Mouse (Mus musculus): ENCODE results near the gene Tnf.
"Not testable (repeated sequence)": the region's sequence is repeated elsewhere in the genome, so short reads cannot be mapped to it uniquely, and the experiment has no call there.

Tnf gene

DNA sequence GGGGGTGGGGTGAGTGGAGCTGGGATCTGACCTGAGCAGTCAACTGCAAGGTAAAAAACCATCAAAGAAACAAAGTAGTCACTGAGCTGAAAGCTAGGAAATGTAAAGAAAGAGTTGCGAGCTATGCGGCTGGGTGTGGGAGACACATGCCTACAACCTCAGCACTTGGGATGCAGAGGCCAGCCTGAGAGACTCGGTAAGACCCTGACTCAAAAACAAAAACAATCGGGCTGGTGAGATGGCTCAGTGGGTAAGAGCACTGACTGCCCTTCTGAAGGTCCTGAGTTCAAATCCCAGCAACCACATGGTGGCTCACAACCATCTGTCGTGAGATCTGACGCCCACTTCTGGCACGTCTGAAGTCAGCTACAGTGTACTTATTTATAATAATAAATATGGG lies 32.3 kb upstream of the Tnf start:
- not testable (repeated sequence) for DNase-seq (ENCODE audit: low spot score)

DNA sequence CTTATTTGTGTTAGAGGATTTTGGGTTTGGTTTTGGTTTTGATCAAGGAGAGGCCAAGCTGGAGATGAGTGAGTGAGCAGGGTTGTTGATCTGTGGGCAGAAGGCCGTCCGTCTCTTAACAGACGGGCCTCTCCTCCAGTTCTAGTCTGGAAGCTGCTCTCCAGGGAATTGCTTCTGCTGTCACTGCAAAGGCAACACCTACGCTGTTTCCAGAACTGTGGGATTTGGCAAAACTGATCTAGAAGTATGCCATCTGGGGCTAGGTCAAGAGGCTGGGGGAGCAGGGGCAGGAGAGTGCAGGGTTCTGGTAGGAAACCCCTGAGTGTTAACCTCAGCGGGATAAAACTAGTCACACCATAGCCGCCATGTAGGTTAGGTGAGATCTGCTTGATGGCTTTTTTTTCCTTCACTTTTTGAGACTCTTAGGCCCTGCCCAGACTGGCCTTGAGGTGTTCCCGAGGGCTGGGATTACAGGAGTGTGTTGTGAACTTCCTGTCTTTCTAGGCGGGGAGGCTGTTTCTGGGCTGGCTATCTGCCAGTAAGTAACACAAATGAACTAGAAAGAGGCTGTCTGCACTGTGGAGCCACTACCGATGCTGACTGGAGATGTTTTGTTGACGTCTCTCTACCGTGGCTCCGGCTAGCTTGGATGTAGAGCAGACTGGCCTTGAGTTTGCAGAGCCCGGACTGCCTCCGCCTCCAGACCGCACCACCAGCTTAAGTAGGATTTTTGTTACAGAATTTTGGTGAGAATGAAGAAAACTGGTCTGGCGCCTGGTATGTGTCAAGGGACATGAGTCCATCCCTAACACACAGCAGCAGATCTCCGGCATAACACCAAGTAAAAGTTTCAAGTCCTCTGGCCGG lies 31.5 kb upstream of the Tnf start, which contains the start of gene Atp6v1g2:
Gene Atp6v1g2, plus strand, starts transcription at position 547 of the 867 bp plus-strand sequence.
- DNase-seq (ENCODE audit: low spot score): peak; percentile 53

DNA sequence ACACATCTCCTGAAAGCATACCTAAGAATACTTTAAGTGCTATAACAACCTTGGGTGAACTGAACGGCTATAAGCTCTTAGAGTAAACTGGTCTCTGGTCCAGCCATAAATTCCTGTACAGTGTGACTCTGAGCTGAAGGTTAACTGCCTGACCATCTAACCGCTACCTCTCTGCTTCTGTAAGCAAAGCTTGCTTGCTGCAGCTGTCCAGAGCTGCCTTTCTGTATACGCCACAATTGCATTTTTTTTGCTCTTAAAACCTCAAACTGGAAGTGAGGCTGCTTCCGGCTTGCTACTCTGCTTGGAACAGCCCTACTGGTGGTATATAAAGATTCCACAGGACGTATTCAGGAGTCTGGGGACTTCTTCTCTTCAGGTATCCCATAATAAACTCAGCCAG lies 30.9 kb upstream of the Tnf start:
- DNase-seq (ENCODE audit: low spot score): no peak

DNA sequence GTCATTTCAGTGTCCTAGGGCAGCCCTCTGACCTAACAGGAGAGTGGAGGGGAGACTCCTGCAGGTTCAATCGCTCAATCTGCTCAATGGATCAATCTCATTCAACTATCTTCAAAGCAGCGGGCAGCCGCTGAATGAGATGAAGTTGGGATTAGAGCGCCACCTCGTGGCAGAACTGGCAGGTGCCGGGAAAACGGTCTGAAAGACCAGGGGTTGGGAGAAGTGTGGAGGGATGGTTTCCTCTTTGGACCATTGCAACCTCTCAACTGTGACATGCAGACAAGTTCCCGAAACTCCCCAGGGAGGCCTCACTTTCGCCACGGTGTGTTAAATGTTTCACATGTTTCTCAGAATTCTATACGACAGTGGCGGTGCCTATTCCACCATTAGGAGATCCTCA lies 30.2 kb upstream of the Tnf start:
- no peak for DNase-seq (ENCODE audit: low spot score)

DNA sequence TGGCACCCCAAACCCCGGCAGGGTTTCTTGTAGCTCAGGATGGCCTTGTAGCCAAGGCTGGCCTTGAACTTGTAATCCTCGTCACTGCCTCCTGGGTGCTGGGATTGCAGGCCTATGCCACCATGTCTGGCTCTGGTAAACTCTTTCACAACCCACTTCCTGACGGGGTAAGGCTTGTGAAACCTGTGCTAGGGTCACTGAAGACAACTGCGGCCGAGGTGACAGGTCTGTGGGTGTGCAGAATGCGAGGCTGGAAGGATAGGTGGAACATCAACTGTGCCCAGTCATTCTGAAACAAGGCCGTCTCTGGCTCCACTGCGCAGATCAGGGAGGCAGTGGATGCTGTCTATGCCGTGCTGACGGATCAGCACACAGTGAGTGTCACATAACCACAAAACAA lies 29.2 kb upstream of the Tnf start:
- no peak for DNase-seq (ENCODE audit: low spot score)

DNA sequence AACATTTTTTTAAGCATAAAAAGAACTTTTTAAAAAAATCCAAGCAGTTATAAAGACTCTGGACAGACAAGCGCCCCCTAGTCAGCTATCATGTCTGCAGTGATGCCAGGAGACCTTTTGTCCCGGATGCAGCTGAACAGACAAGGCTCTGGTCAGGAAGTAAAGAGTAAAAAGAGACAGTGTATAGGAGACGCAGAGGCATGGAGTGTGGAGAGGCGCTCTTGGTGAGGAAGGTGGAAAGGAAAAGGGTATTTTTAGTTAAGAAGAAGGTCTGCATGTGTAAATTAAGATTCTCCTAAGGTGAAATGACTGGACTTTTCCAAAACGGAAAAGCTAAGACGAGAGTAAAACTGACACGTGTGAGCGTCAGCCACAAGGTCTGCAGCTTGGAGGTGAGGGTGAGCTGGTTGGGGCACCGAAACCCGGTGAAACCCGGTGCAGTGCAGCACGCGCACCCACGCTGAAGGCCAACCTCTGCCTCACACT lies 24.8 kb upstream of the Tnf start:
- DNase-seq (ENCODE audit: low spot score): no peak

DNA sequence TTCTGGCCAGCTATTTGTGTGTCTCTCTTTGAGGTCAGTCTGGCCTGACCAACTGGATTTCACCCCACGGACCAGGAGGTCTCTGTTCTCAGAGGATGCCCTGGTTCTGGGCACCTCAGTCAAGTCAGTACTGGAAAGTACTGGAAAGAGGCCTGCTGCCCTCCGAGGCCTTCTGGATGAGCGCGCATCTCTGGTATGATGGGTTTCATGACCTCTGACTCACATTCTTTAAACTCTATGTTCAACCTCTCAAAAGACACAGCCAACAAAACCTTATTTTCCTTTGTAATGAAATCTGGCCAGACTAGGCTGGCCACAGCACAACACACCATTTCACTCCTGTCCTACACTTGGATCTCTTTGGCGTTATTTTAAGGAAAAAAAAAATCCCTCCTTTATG lies 23.6 kb upstream of the Tnf start:
- DNase-seq (ENCODE audit: low spot score): no peak

DNA sequence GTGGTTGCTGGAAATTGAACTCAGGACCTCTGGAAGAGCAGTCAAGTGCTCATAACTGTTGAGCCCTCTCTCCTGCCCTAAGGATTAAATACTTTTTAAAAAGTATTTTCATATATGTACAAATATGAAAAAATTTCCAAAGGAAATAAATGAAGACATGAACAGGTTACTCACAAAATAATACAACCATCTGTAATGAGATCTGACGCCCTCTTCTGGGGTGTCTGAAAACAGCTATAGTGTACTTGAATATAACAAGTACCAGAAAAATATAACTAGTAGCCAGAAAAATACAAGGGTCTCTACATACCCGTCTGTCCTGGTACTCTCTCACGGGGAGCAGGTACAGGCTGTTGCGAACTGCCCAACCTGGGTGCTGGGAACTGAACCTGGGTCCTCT lies 22.8 kb upstream of the Tnf start:
- DNase-seq (ENCODE audit: low spot score): no peak

DNA sequence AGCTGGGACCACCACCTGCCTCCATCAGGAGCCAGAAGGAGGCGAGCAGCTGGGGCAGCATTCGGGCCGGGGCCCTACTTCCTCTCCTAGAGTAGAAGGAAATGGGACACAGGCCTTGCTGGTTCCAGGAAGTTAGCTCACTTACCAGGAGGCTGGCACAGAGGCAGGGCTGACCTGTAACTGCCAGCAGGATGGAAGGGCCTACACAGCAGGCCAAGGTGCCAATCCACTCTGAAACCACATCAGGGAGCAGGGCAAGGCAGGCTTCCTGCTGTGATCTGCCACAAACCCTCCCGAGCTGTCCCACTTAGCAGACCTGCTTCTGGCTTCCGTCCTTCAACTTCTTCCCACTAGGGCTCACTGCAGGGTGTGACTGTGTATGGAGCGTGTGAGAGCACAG lies 20.5 kb upstream of the Tnf start:
- no peak for DNase-seq (ENCODE audit: low spot score)

DNA sequence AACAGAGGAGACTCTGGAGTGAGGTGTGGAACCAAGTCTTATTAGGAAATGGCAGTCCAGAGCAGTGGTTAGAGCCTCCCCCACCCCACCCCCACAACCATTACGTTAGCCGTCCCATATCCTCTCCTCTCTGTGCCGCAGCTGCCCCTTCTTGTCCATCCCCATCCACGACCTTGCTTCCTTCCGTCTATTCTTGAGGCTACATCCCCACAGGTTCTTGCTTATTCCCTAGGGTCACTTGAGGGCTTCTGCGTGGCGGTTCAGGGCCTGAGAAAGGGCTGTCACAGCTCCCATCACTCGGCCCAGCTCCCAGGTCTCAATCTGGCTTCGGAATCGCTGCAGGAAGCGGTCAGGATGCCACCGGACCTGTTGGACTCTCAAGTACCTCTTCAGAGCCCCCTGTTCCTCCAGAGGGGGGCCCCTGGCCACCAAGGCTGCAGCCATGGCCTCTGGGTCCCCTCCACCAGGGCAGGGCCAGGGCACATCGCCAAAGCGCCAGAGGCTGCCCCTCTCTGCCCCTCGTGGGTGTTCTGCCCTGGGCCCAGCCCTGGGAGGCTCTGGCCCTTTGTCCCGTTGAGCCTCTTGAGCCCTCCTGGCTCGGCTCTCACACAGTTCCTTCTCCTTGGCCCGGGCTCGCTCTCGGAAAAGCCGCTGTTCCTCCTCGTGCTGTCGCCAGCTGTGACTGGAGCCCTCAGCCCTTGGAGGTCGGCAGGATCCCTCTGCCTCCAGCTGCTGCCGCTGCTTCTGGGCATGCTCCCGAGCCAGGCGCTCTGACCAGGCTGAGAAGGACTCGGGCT lies 18.5 kb upstream of the Tnf start, which contains the start of gene Gm16181:
Gene Gm16181, plus strand, starts transcription at position 679 of the 797 bp plus-strand sequence.
- no peak for DNase-seq (ENCODE audit: low spot score)

DNA sequence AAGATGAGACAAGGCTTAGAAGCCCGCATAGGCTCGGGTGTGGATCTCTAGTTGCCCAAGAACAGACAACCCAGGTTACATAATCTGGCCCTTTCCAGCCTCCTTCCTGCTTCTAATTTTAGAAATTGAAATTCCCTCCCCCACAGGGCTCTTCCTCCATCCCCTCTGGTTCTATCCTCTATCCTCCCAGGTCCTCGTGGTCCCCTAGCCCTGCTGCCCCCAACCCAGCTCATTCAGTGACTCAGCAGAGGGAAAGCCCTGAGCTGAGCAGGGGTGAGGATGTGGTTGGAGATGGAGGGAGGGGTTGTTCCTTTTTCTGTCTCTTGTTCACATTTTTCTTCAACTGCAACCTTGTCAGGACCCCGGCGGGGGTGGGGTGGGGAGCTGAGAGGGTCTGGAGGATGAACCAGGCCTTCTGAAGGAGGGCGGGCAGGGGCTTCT lies 17.8 kb upstream of the Tnf start:
- DNase-seq (ENCODE audit: low spot score): no peak

DNA sequence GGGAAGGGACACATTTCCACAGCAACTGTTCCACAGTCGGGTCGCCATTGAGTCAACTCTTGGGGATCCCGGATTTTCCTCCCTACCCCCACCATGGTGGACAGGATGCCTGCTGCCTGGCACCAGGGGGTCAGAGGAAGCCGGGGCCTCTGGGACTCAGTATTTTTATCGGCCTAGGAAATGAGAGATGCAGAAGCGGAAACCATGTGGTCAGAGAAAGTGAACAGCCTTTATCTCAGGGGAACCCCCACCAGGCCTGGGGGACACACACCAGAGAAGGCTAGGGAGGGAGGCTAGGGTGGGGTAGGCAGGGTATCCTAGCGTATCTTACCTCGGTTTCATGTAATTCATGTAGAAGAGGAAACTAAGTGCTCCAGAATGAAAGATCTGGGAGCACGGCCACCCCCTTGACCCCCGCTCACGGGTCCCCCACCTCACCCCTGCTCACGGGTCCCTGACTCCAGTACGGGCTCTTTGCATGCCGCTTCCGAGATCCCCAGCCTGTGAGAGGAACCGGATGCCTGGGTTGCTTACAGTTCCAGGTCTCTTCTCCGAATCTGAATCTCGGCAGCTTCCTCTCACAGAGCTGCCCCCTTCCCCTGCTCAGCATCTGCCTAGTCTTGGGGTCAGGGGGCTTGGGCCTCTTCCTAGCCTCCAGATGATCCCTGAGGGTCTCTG lies 16.8 kb upstream of the Tnf start:
- DNase-seq (ENCODE audit: low spot score): no peak

DNA sequence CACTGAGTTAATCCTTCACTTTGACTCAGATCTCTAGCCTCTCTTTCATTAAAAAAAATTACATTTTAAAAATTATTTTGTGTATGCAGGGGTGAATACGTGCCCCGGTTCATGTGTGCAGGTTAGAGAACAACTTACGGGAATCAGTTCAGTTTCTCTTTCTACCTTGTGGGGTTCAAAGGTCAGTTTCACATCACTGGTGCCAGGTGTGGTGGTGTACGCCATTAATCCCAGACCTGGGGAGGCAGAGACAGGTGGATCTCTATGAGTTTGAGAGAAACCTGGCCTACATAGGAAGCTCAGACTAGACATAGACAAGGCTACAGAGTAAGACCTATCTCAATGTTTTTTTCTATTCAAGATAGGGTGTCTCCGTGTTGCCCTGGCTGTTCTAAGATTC lies 11.3 kb upstream of the Tnf start:
- DNase-seq (ENCODE audit: low spot score): no peak

DNA sequence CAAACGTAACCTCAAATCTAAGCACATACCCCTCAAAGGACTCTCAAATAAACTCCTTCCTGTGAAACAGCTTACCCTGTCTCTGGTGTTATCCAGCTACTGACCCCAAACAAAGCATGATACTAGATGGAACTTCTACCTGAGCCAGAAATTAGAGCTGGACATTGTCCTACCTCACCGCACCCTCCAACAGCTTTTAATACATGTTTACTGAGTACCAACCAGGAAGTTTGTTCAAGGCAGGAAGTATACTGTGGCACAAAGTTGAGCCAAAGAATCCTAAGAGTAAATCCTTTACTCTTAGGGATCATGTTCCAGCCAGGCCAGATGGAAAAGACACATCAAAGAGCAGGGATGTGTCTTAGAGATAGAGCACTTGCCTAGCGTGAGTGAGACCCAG lies 8.8 kb upstream of the Tnf start:
- no peak for DNase-seq (ENCODE audit: low spot score)

DNA sequence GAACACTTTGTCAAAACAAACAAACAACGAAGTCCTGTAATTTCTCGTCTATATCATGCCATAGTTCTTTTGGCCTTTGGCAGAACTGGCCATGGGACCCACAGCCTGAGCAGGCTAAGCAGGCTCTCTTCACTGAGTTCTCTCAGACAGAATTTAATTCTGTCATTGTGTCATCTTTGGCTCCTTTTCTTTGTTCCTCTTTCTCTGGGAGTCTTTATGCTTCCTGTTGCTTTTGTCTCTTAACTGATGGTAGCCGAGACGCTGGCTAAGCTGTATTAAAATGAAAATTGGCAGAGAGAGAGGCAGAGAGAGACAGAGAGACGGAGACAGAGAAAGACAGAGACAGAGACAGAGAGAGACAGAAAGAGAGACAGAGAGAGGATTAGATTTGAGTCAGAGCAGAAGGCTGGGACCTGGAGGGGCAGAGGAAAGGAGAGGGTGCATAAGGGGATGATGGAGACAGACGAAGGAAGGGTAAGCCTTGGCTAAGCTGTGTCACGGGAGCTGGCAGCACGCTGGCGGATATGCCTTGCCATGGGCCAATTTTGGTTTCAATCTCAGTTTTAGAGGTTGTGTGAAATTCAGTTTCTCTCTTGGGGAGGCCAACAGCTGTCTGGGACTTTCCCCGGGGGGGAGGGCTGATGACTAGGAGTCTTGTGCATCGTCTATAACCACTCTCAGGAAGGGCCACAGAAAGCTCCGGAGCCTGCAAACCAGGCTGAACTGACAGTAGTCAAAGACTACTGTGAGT lies 8.2 kb upstream of the Tnf start:
- no peak for DNase-seq (ENCODE audit: low spot score)

DNA sequence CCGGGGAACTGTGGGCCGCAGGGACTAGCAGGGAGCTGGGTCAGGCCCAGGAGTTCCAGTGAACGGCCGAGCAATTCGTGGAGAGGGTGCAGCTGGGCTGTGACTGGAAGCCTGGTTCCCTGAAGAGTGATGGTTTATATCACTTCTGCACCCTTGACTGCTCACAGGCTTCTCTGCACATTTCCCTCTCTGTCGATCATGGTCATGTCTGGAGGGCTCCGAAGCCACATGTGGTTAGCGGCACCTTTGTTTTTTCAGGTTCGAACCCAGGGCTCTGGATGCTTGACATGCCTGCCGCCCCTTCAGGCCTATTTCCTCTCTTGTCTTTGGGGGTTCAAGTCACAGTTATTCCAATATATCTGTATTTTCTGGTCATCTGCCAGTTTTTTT lies 3.6 kb upstream of the Tnf start:
- no peak for DNase-seq (ENCODE audit: low spot score)

DNA sequence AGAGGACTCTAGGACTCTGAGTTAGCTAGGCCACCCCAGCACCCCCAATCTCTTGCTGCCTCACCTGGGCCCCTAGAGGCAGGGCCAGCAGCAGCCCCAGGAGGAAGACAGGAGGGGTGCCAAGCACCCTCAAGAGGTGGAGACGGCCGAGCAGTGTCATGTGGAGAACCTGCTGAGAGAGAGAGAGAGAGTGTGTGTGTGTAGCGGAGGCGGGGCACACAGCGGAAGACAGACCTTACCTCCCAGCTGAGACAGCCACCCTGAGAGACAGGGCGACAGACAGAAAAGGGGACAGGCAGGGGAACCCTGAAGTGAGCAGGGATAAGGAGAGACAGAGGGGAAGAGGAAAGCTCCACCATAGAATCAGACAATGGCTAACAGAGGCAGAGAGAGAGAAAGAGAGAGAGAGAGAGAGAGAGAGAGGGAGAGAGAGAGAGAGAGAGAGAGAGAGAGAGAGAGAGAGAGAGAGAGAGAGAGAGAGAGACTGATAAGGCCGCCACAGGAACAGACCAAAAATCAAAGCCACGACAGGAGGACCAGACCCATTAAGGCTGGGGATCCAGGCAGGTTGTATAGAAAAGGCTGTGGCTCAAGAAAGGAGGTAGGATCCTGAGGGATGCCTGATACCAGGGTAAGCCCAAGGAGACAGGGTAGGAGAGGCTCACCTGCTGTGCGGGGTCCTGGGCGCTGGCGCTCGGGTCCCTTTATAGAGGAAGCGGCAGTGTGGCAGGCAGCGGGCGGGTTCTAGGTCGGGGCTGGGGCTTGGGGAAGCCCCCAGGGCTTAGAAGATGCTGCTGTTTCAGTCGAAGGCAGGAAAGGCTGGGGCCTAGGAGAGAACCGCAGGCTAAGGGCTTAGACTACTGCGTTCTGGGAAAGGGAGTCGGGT lies 2.9 kb upstream of the Tnf start, which contains the start of gene Lta:
Gene Lta, minus strand, starts transcription at position 858 of the 886 bp plus-strand sequence.
- no peak for DNase-seq (ENCODE audit: low spot score)

DNA sequence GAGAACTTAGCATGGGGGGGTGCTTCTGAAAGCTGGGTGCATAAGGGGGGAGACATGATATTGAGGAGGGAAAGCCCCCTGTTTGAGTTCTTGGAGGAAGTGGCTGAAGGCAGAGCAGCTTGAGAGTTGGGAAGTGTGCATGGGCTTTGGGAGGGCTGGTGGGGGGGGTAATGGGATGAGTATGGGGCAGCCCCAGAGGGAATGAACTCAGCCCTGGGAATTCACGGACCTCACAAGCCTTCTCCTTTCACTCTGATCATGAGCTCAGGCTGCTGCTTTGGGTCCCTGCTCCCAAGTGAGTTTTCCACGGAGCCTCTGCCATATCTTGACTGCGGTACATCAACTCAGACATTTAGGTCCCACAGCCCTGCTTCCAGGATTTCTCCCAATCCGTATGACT lies 635 bp upstream of the Tnf start:
- no peak for DNase-seq (ENCODE audit: low spot score)

DNA sequence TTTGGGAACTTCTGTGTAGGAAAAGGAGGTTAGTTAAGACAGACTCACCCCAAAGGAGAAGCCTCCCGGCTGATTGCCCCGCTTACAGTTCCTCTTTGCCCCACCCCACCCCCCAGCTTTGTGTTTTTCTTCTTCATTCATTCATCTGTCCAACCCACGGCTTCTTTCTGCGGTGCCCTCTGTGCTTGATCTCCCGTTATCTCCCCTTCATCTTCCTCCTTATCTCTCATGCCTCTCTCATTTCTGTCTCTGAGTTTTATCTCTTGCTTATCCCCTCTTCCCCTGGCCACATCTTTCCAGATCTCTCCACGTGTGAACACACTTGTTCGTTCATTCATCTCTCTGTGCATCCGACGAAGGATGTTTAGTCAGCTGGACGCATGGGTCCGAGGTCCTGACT lies 679 bp downstream of the Tnf start:
- DNase-seq (ENCODE audit: low spot score): no peak

DNA sequence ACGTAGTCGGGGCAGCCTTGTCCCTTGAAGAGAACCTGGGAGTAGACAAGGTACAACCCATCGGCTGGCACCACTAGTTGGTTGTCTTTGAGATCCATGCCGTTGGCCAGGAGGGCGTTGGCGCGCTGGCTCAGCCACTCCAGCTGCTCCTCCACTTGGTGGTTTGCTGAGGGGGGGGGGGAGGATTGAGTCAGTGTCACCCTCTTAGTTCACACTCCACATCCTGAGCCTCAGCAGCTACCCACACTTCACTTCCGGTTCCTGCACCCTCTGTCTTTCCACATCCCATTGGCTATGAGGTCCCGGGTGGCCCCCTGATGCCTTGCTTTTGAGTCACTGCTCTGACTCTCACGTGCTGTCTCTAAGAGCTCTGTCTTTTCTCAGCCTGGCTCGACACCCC lies 1.4 kb downstream of the Tnf start:
- DNase-seq (ENCODE audit: low spot score): no peak

DNA sequence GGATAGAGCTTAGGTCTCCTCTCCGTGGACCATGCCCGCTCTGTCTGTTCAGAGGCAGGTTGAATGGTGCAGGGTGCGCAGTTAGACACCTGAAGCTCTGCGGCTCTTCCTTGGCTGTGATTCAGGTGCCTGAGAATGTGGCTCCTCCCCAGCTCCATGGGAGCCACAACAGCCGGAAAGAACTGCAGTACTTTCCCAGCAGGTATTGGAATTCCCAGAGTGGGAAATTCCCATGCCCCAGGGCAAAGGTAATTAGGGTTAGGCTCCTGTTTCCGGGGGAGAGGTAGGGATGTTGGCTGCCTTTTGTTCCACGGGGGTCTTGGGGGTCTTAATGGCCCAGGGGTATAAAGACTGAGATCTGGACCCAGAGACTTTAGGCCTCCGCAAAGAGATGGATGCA lies 2.9 kb downstream of the Tnf start:
- DNase-seq (ENCODE audit: low spot score): no peak
